8 mouse cellular contexts compared by ENCODE assay signal in genomic region chr4:21688703-21689200, GRCm38 (mm10). TPM values are rescaled to one million over a fixed set of nuclear protein-coding genes. Genes with fewer than 3 reads are reported as not detected.
DNase-seq lines count a peak whose midpoint lies in the region; ATAC-seq and TF ChIP-seq lines count a peak whose summit lies in the region.
"Had no signal": no experiment of that assay in that cellular context is flagged by ENCODE, and none has a peak within 500 bp of the region (broad histone marks: within the 10 kb centered on the region; RNA-seq: fewer than 3 reads in every experiment).

No protein-coding gene starts in this region.

- TF ChIP-seq CTCF in liver, postnatal 0 days (IDR thresholded peaks at IDR 0.05; ENCODE audit: low read depth) = 0 out of 2 replicates have a peak, but pooled peaks have one; percentile 9

- no peak for TF ChIP-seq EP300 in liver, postnatal 0 days (IDR thresholded peaks at IDR 0.05; ENCODE audit: low read depth)

- no peak overlapping the region for H3K27ac ChIP-seq in embryonic facial prominence, embryonic 14.5 days (replicated peaks; ENCODE audit: low read depth, low read length)
- H3K27ac ChIP-seq in hindbrain, embryonic 15.5 days (replicated peaks) = peak overlapping the region; percentile 49
- H3K27ac ChIP-seq in liver, postnatal 0 days (ENCODE audit: low read depth) = no peak overlapping the region

- DNase-seq in right cerebral cortex, postnatal 4 days = peak; percentile 30
- no peak for DNase-seq in right cerebral cortex, adult 18-20 months
- no peak for DNase-seq in embryonic facial prominence, embryonic 14.5 days (ENCODE audit: low spot score)
- DNase-seq in liver, postnatal 0 days = peak; percentile 30
- peak; percentile 28 for DNase-seq in testis, postnatal 14 days (ENCODE audit: low spot score)
- no peak for DNase-seq in spleen, adult 12 weeks (ENCODE audit: low spot score)

- peak overlapping the region; percentile 49 for H3K9ac ChIP-seq in embryonic facial prominence, embryonic 14.5 days (ENCODE audit: low read depth, low read length)
- H3K9ac ChIP-seq in hindbrain, embryonic 15.5 days = peak overlapping the region; percentile 26
- H3K9ac ChIP-seq in liver, postnatal 0 days (replicated peaks) = no peak overlapping the region

- H3K9me3 ChIP-seq in embryonic facial prominence, embryonic 14.5 days (ENCODE audit: control insufficient read depth, low read length) = no peaks in the 10 kb centered on the region
- no peaks in the 10 kb centered on the region for H3K9me3 ChIP-seq in hindbrain, embryonic 15.5 days
- H3K9me3 ChIP-seq in liver, postnatal 0 days (ENCODE audit: low read length) = no peaks in the 10 kb centered on the region

- ATAC-seq in embryonic facial prominence, embryonic 14.5 days (ENCODE audit: low read depth) = peak; percentile 70
- peak; percentile 58 for ATAC-seq in hindbrain, embryonic 15.5 days (ENCODE audit: low FRiP score, low read depth)
- ATAC-seq in liver, postnatal 0 days = no peak; the same call in 1 of the 2 replicates

- 0% methylated on average over 3 of the region's 64 CpGs for WGBS in embryonic facial prominence, embryonic 14.5 days
- under 1% methylated on average over 59 of the region's 64 CpGs for WGBS in hindbrain, embryonic 15.5 days
- WGBS in liver, postnatal 0 days (ENCODE audit: insufficient replicate concordance) = under 1% methylated on average over 34 of the region's 64 CpGs

- peak overlapping the region; percentile 49 for H3K4me3 ChIP-seq in embryonic facial prominence, embryonic 14.5 days (ENCODE audit: low read depth, low read length)
- peak overlapping the region; percentile 45 for H3K4me3 ChIP-seq in hindbrain, embryonic 15.5 days
- peak overlapping the region; percentile 52 for H3K4me3 ChIP-seq in liver, postnatal 0 days (ENCODE audit: low read depth, low read length)
- H3K4me3 ChIP-seq: myocyte had no signal

- H3K4me1 ChIP-seq in embryonic facial prominence, embryonic 14.5 days (ENCODE audit: control insufficient read depth, insufficient read depth, low read length) = peaks cover 3% of the 10 kb centered on the region; the same call in 1 of the 2 replicates
- H3K4me1 ChIP-seq in hindbrain, embryonic 15.5 days (replicated peaks) = peaks cover 17% of the 10 kb centered on the region
- peaks cover 6% of the 10 kb centered on the region for H3K4me1 ChIP-seq in liver, postnatal 0 days (ENCODE audit: insufficient read depth)

- peaks cover 97% of the 10 kb centered on the region for H3K27me3 ChIP-seq in embryonic facial prominence, embryonic 14.5 days (replicated peaks; ENCODE audit: control insufficient read depth, insufficient read depth, low read length)
- H3K27me3 ChIP-seq in hindbrain, embryonic 15.5 days = peaks cover 74% of the 10 kb centered on the region
- peaks cover 88% of the 10 kb centered on the region for H3K27me3 ChIP-seq in liver, postnatal 0 days (ENCODE audit: insufficient read depth, low read length)

- no peaks in the 10 kb centered on the region for H3K36me3 ChIP-seq in embryonic facial prominence, embryonic 14.5 days (ENCODE audit: control insufficient read depth, insufficient read depth, low read length)
- no peaks in the 10 kb centered on the region for H3K36me3 ChIP-seq in hindbrain, embryonic 15.5 days
- no peaks in the 10 kb centered on the region for H3K36me3 ChIP-seq in liver, postnatal 0 days (replicated peaks; ENCODE audit: insufficient read depth, low read length)

- H3K4me2 ChIP-seq in embryonic facial prominence, embryonic 14.5 days (ENCODE audit: low read depth, low read length) = peak overlapping the region; percentile 80
- H3K4me2 ChIP-seq in hindbrain, embryonic 15.5 days = peak overlapping the region; percentile 87
- peak overlapping the region; percentile 79 for H3K4me2 ChIP-seq in liver, postnatal 0 days (ENCODE audit: low read depth, low read length)

RNA-seq across cellular contexts. Expression of gene Prdm13, which starts 3.0 kb away (rescaled TPM):
- polyA plus RNA-seq in embryonic facial prominence, embryonic 14.5 days (2014; fragmentation: Nextera tagmentation; extraction: Ambion mirVana) = not detected in 2 replicates
- polyA plus RNA-seq in hindbrain, embryonic 15.5 days (2015; fragmentation: Nextera tagmentation; extraction: Ambion mirVana) = 0.45 and 1.0 TPM in 2 replicates
- not detected in 2 replicates for polyA plus RNA-seq in liver, postnatal 0 days (2015; fragmentation: Nextera tagmentation; extraction: Ambion mirVana)
- polyA plus RNA-seq: myocyte had no signal

RNA-seq across cellular contexts. Expression of gene Ccnc, which starts 38.7 kb away (rescaled TPM):
- polyA plus RNA-seq in embryonic facial prominence, embryonic 14.5 days (2014; fragmentation: Nextera tagmentation; extraction: Ambion mirVana) = 42.1 and 42.7 TPM in 2 replicates
- 63.4 and 67.2 TPM in 2 replicates for polyA plus RNA-seq in hindbrain, embryonic 15.5 days (2015; fragmentation: Nextera tagmentation; extraction: Ambion mirVana)
- 12.7 and 13.9 TPM in 2 replicates for polyA plus RNA-seq in liver, postnatal 0 days (2015; fragmentation: Nextera tagmentation; extraction: Ambion mirVana)

Comparison
In these comparisons a context has a peak if more than half of its experiments do, and no peak if none do; other contexts are left out.
1. DNase-seq: peak in right cerebral cortex, postnatal 4 days (single experiment), liver, postnatal 0 days (single experiment) and testis, postnatal 14 days (single experiment); none in right cerebral cortex, adult 18-20 months (single experiment), embryonic facial prominence, embryonic 14.5 days (single experiment) and spleen, adult 12 weeks (single experiment).
2. Peak in every context shown above with its lines, with median percentiles within 50 percentile points of each other: H3K4me2 ChIP-seq and H3K4me3 ChIP-seq.